Mouse (Mus musculus) urinary bladder, adult 2 months (tissue): ENCODE measurements at regions not wholly inside any gene's neighbourhood (a gene's known extent, or its start where the extent isn't known, plus 50 kb on each side); places are given as distances from the start of the nearest gene placed in this dataset.

ENCODE experiments used
- DNase-seq: peaks from one replicate; pipeline ENCODE4 v3.0.0; 2022; ENCODE audit warnings: low spot score

DNA sequence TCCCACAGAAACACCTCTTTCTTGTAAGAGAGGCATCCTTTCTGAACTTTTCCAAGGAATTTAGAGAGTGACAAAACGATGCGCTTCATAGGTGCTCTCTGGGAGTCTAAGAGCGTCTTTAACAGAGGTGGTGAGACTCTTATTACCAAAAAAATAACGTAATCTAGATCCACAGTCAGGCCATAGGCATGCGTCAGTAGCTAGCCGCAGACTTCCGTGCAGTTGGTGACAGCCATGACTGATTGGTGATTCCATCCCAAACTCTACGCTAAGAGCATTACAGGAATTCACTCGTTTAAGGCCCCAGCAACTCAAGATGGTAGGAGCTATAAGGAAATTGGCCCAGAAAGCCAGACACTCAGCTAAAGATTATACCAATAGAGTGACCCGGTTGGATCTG lies 197.4 kb downstream of the Sox9 start:
- no peak for DNase-seq

GRCm38 (mm10) chr11:112982165-112982801 lies 200.3 kb downstream of the Sox9 start:
- DNase-seq = no peak

- DNase-seq = no peak
Observed at GRCm38 (mm10) chr11:112982802-112983591, 201.0 kb downstream of the Sox9 start.

- no peak for DNase-seq
Observed at GRCm38 (mm10) chr11:112986029-112986573, 204.1 kb downstream of the Sox9 start.

DNA sequence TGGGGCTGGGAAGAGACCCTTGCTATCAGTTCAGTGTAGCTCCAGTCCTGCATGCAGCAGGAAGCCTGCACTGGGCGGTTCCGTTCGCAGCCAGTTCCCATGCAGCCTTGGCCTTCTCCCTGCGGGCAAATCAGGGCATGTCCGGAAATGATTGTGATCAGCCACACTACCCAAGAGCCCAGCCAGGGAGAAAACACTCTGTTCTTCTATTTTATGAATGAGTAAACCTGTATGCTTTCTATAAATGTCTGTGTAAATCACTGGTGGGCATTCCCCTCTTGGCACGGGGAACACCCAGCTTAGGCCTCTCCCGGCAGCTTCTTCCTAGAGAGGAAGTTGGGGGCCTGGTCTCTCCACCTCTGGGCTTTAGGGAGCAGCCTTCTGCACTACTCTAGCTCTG lies 205.8 kb downstream of the Sox9 start:
- peak; percentile 39 for DNase-seq

- no peak for DNase-seq
Observed at GRCm38 (mm10) chr11:112988900-112989299, 206.9 kb downstream of the Sox9 start.

DNA sequence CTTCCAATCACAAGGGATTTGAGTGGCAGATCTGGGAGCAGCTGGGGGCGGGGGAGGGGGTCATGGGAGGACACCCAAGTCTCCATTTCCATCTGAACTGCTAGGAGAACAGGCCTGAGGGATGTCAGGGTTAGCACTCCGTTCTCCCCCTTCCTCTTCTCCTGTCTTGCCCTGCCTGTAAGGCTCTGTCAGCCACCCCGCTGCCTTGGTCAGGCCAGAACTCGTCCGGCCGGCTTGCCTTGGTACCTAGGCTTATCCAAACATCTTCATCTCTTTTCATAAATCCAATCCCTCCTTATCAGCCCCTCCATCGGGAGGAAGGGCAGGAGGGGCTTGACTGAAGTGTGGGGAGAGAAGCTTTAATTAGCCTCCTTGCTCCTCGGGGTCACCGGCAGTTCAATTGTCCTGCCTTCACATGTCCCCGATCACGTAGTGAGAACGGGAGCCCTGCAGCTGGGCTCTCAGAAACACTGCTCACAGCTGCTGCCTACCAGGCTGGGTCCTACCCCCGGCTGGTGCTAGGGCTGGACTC lies 208.0 kb downstream of the Sox9 start:
- peak; percentile 48 for DNase-seq

DNA sequence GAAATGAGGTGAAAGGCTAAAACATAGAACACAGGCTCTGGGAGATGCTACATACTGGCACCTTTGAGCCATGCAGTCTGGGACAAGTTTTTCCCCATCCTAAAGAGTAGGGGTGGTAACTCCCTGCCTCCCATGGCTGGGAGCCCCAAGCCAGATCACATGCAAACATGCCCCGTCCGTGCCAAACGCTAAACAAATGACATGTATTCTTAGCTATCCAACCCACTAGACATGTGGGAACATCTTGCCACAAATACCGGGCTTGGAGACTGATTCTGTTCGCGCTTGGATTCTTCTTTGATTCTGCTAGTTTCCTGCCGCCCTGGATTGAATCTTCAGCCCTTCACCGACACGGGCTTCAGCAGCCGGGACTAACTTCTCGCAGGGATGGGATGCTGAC lies 208.7 kb downstream of the Sox9 start:
- DNase-seq = no peak

GRCm38 (mm10) chr11:112991862-112992261 lies 209.8 kb downstream of the Sox9 start:
- DNase-seq = no peak

DNA sequence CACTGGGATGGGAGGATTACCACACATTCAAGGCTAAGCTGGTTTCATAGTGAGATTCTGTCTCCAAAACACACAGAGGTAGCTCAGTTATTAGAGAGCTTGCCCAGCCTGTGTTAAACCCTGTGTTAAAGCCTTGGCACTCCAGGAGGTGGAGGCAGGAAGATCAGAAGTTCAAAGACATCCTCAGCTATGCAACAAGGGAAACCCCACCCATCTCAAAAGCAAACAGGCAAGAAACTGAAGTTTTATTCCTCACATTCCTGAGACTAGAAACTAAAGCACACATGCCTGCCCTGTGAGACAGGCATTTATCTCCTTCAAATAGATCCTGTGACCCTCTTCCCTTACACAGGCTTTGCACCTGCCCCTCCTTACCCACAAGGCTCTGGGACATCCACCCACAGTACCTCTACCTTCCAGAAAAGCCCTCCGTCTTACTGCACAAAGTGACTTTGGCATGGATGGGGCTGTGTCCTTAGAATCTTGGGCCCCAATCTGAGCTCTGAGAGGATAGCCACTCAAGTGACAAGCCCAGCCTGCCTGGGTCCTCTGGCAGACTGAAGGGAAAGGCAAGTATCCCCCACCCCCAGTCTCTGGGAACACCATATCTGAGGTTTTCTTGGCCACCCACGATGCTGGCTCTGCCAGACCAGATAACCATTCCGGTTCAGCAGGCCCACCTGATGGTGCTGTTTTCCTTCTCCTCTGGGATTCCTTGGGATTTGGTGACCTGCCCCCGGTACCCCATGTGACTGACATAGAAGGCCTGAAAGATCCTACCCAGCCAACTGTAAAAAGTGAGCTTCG lies 217.0 kb downstream of the Sox9 start:
- DNase-seq = no peak

GRCm38 (mm10) chr11:113001071-113001470 lies 219.0 kb downstream of the Sox9 start:
- no peak for DNase-seq

DNA sequence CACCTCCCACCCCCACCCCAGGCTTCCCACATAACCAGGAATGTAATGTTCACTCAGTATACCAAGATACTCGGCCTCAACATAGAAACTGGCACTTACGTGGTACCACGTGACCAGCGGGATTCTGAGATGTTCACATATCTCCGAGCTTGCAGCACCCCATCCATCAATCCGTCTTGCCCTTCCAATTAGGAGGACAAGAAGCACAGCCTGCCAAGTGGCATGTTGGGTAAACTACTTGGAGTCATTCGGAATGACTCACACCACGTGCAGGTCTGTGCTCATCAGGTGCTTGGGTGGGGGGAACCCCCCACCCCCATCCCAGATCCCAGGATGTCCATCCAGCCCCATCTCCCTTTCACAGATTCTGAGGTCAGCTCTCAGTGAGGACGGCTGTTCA lies 223.9 kb downstream of the Sox9 start:
- DNase-seq = no peak

- DNase-seq = no peak
Observed at GRCm38 (mm10) chr11:113008521-113008920, 226.5 kb downstream of the Sox9 start.

DNA sequence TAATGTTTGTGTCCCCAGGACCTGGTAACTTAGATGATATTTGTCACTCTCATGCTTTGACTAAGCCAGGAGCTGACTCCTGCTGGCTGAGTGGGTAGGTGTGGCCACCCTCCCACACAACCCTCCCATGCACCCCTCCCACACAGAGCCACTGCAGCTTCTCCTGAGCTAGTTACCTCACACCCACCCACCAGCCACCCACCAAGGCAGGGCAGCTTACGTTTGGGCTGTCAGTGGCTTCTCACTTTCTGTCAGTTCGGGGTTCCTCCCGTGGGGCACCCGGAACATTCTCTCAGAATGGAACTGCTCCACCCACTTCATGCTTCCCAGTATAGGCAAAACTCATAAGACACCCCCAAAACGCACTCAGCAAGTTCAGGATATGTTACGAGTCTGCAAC lies 227.4 kb downstream of the Sox9 start:
- DNase-seq = no peak

DNA sequence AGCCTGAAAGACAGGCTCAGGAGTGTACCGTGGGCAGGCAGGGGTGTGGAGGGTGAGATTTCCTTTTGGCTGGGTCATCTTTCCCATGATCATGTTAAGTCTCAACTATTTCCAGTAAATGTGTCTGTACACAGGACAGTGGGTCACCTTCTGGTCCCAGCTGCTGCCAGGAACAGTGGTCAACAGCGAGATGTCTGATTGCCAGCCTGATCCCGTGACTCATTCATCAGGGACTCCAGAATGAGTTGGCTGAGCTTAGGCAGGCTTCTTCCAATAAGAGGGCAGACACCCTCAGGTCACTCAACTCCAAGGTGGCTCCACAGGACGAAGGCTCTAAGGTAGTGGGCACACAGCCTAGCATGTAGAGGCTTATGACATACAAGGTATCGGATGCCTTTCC lies 228.9 kb downstream of the Sox9 start:
- DNase-seq = no peak

DNA sequence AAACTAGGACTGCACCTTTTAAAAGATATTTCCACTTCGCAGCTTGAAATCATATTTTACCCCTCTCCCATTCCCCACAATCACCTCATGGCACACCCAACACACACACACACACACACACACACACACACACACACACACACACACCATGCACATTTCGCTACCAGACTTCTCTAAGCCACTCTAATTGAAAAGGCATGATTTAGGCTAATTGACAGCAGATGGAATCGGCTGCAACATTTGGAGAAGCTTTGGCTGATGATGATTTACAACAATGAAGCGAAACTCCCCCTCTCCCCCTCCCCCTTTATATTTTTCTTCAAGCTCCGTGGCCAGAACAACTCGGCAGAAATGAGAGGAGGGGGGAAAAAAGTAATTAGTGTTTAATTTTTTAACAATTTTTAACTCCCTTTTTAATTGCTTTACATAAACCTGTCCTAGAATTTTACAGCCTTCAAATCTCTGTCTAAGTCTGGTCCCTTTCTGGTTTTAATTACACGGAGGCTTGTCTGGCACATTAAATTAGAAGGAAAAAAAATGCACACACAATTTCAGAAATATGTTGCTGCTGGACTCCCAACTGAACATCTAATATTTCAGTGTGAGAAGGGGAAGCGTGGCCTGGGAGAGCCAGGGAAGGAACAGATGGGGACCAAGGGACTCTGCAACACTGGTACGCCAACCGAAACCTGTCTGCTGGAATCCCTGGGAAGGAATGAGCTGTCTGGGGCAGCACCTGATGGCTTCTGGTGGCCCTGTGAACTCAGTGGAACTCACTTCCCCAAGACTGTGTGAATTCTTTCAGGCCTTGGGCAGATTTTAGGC lies 232.4 kb downstream of the Sox9 start:
- DNase-seq = no peak

- no peak for DNase-seq
Observed at GRCm38 (mm10) chr11:113015686-113016304, 233.8 kb downstream of the Sox9 start.

DNA sequence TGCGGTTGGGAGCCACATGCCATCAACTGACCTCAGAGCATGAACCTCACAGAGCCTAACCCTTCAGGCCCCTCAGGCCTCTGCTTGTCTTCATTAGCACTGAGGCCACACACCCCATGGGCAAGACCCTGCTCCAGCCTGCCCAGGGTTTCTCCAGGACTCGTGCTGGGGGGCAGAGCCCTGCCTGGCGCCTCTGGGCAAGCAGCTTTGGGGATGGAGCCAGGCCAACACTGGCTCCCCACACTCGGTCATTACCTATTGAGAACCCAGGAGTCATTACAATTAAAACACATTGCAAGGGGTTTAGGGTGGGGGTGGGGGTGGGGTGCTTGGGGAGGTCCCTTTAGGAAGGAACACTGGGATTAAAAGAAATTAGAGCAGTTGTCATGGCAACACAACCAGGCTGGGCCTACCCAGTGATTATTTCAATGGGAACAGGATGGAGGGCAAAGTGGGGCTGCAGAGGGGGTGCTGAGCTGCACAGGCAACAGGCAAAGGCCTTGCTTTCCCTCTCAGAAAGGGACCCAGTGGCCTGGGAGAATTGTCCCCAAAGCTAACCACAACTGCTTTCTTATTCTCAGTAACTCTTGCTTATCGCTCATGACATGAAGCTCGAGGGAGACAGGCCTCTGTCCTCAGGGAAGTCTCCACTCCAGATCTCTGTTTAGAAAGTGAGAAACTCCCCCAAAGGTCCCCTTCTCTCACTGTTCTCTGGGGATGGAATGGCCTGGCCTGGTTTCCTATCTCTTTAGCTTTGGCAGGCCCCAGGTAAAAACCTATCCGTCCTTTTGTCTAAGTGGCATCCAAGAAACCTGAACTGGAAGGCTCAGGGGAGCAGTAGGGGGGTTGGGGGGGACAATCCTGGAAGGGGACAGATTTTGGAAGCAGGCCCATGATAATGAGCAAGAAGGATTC lies 235.0 kb downstream of the Sox9 start:
- no peak for DNase-seq

DNA sequence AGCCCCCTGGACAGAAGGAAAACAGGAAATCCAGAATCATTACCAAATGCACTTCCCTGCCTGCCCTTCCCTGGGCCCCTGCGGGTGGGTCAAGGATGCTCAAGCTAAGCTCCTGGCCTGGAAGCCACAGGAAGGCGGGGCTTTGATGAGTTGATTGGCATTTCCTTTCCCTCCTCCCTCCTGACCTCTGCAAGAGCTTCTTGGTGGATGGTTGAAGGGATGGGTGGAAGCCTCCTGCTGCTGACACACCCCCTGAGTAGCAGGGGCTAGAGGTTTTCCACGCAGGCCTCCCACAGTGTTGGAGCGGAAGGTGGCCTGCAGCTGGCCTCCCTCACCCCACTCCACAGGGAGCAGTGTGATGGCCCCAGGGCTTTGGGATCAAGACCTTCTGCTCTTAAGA lies 239.5 kb downstream of the Sox9 start:
- no peak for DNase-seq

GRCm38 (mm10) chr11:113026994-113027393 lies 245.0 kb downstream of the Sox9 start:
- no peak for DNase-seq
